Mouse (Mus musculus) adipose tissue, adult 10 weeks (tissue): ENCODE data around the gene Ngp. TPM values are rescaled to one million over a fixed set of nuclear protein-coding genes. Genes with fewer than 3 reads are reported as not detected.

ENCODE experiments used
- polyA plus RNA-seq: library from polyadenylated mRNA; stranded (reverse); fragments of 350-450 nt; fragmentation: Illumina TruSeq; extraction: RNeasy Lipid Tissue Mini Kit (QIAGEN cat#74804); gene quantifications from one replicate; pipeline ENCODE4 v1.2.3, GENCODE M21; 2014; ENCODE audit warnings: low read depth, low replicate concordance

The Ngp gene
- polyA plus RNA-seq = not detected

DNA sequence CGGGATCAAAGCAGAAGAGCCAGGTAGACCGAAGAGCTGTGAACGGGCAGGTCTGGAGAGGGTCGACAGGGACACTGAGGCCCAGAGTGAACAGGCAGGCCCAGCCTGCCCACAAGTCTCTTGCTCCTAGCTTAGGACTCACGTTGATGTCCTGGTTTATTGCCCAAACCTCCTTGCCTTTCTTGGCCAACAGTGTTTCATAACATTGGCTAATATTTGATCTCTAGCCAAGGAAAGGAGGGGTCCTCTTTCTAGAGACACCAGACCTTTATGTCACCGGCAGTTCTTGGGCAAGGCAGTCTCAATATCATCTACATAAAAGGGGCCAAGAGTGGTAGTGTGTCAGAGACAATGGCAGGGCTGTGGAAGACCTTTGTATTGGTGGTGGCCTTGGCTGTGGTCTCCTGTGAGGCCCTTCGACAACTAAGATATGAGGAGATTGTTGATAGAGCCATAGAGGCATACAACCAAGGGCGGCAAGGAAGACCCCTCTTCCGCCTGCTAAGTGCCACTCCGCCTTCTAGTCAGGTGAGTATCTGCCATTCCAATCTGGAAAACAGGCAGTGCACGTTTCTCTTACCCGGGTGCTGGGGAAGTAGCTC is at the start of gene Ngp:
Ngp (plus strand) TSS at position 237 of the 602 bp plus-strand sequence.

GRCm38 (mm10) chr9:110408099-110408773 is 11.3 kb upstream of the Ngp start, which contains the start of gene Ptpn23:
Gene Ptpn23 (minus strand): TSS chr9:110408213.

Other genes starting within 250 kb of the Ngp start
- gene Cspg5, start 176.0 kb upstream of the Ngp start, polyA plus RNA-seq = 0.96 TPM
- 7.6 TPM for gene Elp6, start 114.6 kb upstream of the Ngp start, polyA plus RNA-seq
- gene Scap, start 86.5 kb upstream of the Ngp start, polyA plus RNA-seq = 52.1 TPM
- 30.8 TPM for gene Ptpn23, start 11.5 kb upstream of the Ngp start, polyA plus RNA-seq
- 10.0 TPM for gene Klhl18, start 56.9 kb downstream of the Ngp start, polyA plus RNA-seq
- gene Kif9, start 57.2 kb downstream of the Ngp start, polyA plus RNA-seq = 9.6 TPM
- gene Setd2, start 112.8 kb downstream of the Ngp start, polyA plus RNA-seq = 36.5 TPM
- gene Nradd, start 204.7 kb downstream of the Ngp start, polyA plus RNA-seq = 11.8 TPM
- gene Nbeal2, start 234.4 kb downstream of the Ngp start, polyA plus RNA-seq = 10.3 TPM
- gene Ccdc12, start 236.8 kb downstream of the Ngp start, polyA plus RNA-seq = 64.3 TPM